Mouse (Mus musculus): ENCODE data around the gene Mdga2.

- TF ChIP-seq CTCF (IDR thresholded peaks at IDR 0.05; ENCODE audit: control insufficient read depth, insufficient read depth, low read length) (no peak), POLR2A (IDR thresholded peaks at IDR 0.05; ENCODE audit: borderline replicate concordance, control insufficient read depth, low read depth, low read length) (no peak)
Measured at GRCm38 (mm10) chr12:67221329-67222220, 774 bp downstream of the Mdga2 start.

Measured in bone marrow, adult 2 months (tissue).